Mouse (Mus musculus) erythroblast, embryonic 14.5 days (primary cell): Measurements from ENCODE around the gene Ccdc73.
"Not testable (repeated sequence)": the region's sequence is repeated elsewhere in the genome, so short reads cannot be mapped to it uniquely, and the experiment has no call there.

Experiments
- GATA1 ChIP-seq: IDR thresholded peaks from 2 replicates; pipeline ENCODE4 v1.6.1; 2012; ENCODE audit warnings: low read length, inconsistent platforms, mixed read lengths
- TAL1 ChIP-seq: IDR thresholded peaks from 3 replicates; pipeline ENCODE4 v1.6.1; 2012; ENCODE audit warnings: low read length, inconsistent platforms, mixed read lengths

GRCm38 (mm10) chr2:105025610-105026009 is 158.0 kb downstream of the Ccdc73 start:
- not testable (repeated sequence) for TF ChIP-seq TAL1, GATA1
